Mouse (Mus musculus): ENCODE measurements around the gene Srsf1. TPM values are rescaled to one million over a fixed set of nuclear protein-coding genes. Genes with fewer than 3 reads are reported as not detected.
"Not testable (repeated sequence)": the region's sequence is repeated elsewhere in the genome, so short reads cannot be mapped to it uniquely, and the experiment has no call there.

The Srsf1 gene
- polyA plus RNA-seq, 1 experiment: 52.4 TPM

GRCm38 (mm10) chr11:88037386-88037785, 9.8 kb upstream of the Srsf1 start:
- Histone ChIP-seq H3K27ac (ENCODE audit: insufficient read depth, low read depth, low read length) (no peak overlapping the region), H3K4me1 (ENCODE audit: control insufficient read depth, insufficient read depth, insufficient read length, low read length) (no peaks in the 10 kb centered on the region), H3K36me3 (ENCODE audit: control insufficient read depth, insufficient read depth, low read length) (no peaks in the 10 kb centered on the region; the same call in 1 of the 2 replicates), H3K27me3 (ENCODE audit: control insufficient read depth, insufficient read depth, low read length) (no peaks in the 10 kb centered on the region), H3K4me3 (ENCODE audit: low read depth, low read length) (no peak overlapping the region)
- 83% methylated on average over 3 of the region's 3 CpGs for WGBS
- TF ChIP-seq CTCF (IDR thresholded peaks at IDR 0.05; ENCODE audit: extremely low read depth, insufficient read length, insufficient replicate concordance, low read depth, low read length) (no peak), POLR2A (IDR thresholded peaks at IDR 0.05; ENCODE audit: low read depth, low read length) (no peak)

GRCm38 (mm10) chr11:88039066-88039465, 8.1 kb upstream of the Srsf1 start:
- Histone ChIP-seq H3K27ac (ENCODE audit: insufficient read depth, low read depth, low read length) (no peak overlapping the region), H3K4me1 (ENCODE audit: control insufficient read depth, insufficient read depth, insufficient read length, low read length) (no peaks in the 10 kb centered on the region), H3K4me3 (ENCODE audit: low read depth, low read length) (no peak overlapping the region), H3K27me3 (ENCODE audit: control insufficient read depth, insufficient read depth, low read length) (no peaks in the 10 kb centered on the region), H3K36me3 (ENCODE audit: control insufficient read depth, insufficient read depth, low read length) (no peaks in the 10 kb centered on the region; the same call in 1 of the 2 replicates)
- TF ChIP-seq POLR2A (IDR thresholded peaks at IDR 0.05; ENCODE audit: low read depth, low read length): no peak
- TF ChIP-seq CTCF (IDR thresholded peaks at IDR 0.05; ENCODE audit: extremely low read depth, insufficient read length, insufficient replicate concordance, low read depth, low read length): no peak
- WGBS: 94% methylated on average over 1 of the region's 1 CpGs

- no peak overlapping the region for H3K4me3 ChIP-seq (ENCODE audit: low read depth, low read length)
- H3K36me3 ChIP-seq (ENCODE audit: control insufficient read depth, insufficient read depth, low read length): peaks cover 2% of the 10 kb centered on the region; the same call in 1 of the 2 replicates
- H3K27ac ChIP-seq (ENCODE audit: insufficient read depth, low read depth, low read length): no peak overlapping the region
- H3K27me3 ChIP-seq (ENCODE audit: control insufficient read depth, insufficient read depth, low read length): no peaks in the 10 kb centered on the region
- H3K4me1 ChIP-seq (ENCODE audit: control insufficient read depth, insufficient read depth, insufficient read length, low read length): peaks cover 3% of the 10 kb centered on the region; the same call in 1 of the 2 replicates
- TF ChIP-seq POLR2A (IDR thresholded peaks at IDR 0.05; ENCODE audit: low read depth, low read length) (no peak), CTCF (IDR thresholded peaks at IDR 0.05; ENCODE audit: extremely low read depth, insufficient read length, insufficient replicate concordance, low read depth, low read length) (no peak)
Observed at GRCm38 (mm10) chr11:88044314-88044713, 2.9 kb upstream of the Srsf1 start.

DNA sequence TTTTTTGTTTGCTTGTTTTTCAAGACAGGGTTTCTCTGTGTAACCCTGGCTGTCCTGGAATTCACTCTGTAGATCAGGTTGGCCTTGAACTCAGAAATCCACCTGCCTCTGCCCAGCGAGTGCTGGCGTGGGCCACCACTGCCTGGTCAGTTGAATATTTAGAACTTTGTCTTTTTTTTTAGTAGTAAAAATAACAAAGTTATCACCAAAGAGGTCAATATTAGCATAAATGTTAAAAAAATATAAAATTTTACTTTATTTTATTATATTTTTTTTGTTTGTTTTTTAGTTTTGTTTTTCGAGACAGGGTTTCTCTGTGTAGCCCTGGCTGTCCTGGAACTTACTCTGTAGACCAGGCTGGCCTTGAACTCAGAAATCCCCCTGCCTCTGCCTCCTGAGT, 2.0 kb upstream of the Srsf1 start:
- H3K4me1 ChIP-seq (ENCODE audit: control insufficient read depth, insufficient read depth, insufficient read length, low read length); H3K27ac ChIP-seq (ENCODE audit: insufficient read depth, low read depth, low read length); H3K27me3 ChIP-seq (ENCODE audit: control insufficient read depth, insufficient read depth, low read length); H3K4me3 ChIP-seq (ENCODE audit: low read depth, low read length); H3K36me3 ChIP-seq (ENCODE audit: control insufficient read depth, insufficient read depth, low read length): not testable (repeated sequence)
- WGBS: 93% methylated on average over 3 of the region's 3 CpGs

GRCm38 (mm10) chr11:88045878-88046277, 1.3 kb upstream of the Srsf1 start:
- Histone ChIP-seq H3K27me3 (ENCODE audit: control insufficient read depth, insufficient read depth, low read length) (no peaks in the 10 kb centered on the region), H3K4me3 (ENCODE audit: low read depth, low read length) (no peak overlapping the region), H3K27ac (ENCODE audit: insufficient read depth, low read depth, low read length) (no peak overlapping the region), H3K36me3 (ENCODE audit: control insufficient read depth, insufficient read depth, low read length) (peaks cover 7% of the 10 kb centered on the region), H3K4me1 (ENCODE audit: control insufficient read depth, insufficient read depth, insufficient read length, low read length) (peaks cover 3% of the 10 kb centered on the region; the same call in 1 of the 2 replicates)
- WGBS: 51% methylated on average over 4 of the region's 4 CpGs
- TF ChIP-seq POLR2A (IDR thresholded peaks at IDR 0.05; ENCODE audit: low read depth, low read length) (no peak), CTCF (IDR thresholded peaks at IDR 0.05; ENCODE audit: extremely low read depth, insufficient read length, insufficient replicate concordance, low read depth, low read length) (no peak)

GRCm38 (mm10) chr11:88046323-88046937, 743 bp upstream of the Srsf1 start:
- no peaks in the 10 kb centered on the region for H3K27me3 ChIP-seq (ENCODE audit: control insufficient read depth, insufficient read depth, low read length)
- H3K4me3 ChIP-seq (ENCODE audit: low read depth, low read length): peak overlapping the region; percentile 13; the same call in 1 of the 2 replicates
- TF ChIP-seq POLR2A (IDR thresholded peaks at IDR 0.05; ENCODE audit: low read depth, low read length) (no peak), CTCF (IDR thresholded peaks at IDR 0.05; ENCODE audit: extremely low read depth, insufficient read length, insufficient replicate concordance, low read depth, low read length) (no peak)
- H3K4me1 ChIP-seq (ENCODE audit: control insufficient read depth, insufficient read depth, insufficient read length, low read length): peaks cover 3% of the 10 kb centered on the region; the same call in 1 of the 2 replicates
- 39% methylated on average over 17 of the region's 17 CpGs for WGBS
- H3K36me3 ChIP-seq (ENCODE audit: control insufficient read depth, insufficient read depth, low read length): peaks cover 9% of the 10 kb centered on the region
- H3K27ac ChIP-seq (ENCODE audit: insufficient read depth, low read depth, low read length): no peak overlapping the region

- Histone ChIP-seq H3K27ac (ENCODE audit: insufficient read depth, low read depth, low read length) (peak overlapping the region; percentile 99), H3K27me3 (ENCODE audit: control insufficient read depth, insufficient read depth, low read length) (no peaks in the 10 kb centered on the region), H3K4me1 (ENCODE audit: control insufficient read depth, insufficient read depth, insufficient read length, low read length) (peaks cover 3% of the 10 kb centered on the region; the same call in 1 of the 2 replicates), H3K36me3 (ENCODE audit: control insufficient read depth, insufficient read depth, low read length) (peaks cover 14% of the 10 kb centered on the region), H3K4me3 (ENCODE audit: low read depth, low read length) (peak overlapping the region; percentile 95)
- under 1% methylated on average over 75 of the region's 76 CpGs for WGBS
- TF ChIP-seq POLR2A (IDR thresholded peaks at IDR 0.05; ENCODE audit: low read depth, low read length) (no peak), CTCF (IDR thresholded peaks at IDR 0.05; ENCODE audit: extremely low read depth, insufficient read length, insufficient replicate concordance, low read depth, low read length) (no peak)
Observed at GRCm38 (mm10) chr11:88047871-88048531, 828 bp downstream of the Srsf1 start.

Data from small intestine, adult 2 months (tissue).